Mouse (Mus musculus): ENCODE data around the gene Etl4. TPM values are rescaled to one million over a fixed set of nuclear protein-coding genes. Genes with fewer than 3 reads are reported as not detected.

Etl4 gene
- polyA plus RNA-seq, 1 experiment from 2014 or later, result 76.7 TPM

- no peaks in the 10 kb centered on the region for H3K36me3 ChIP-seq (ENCODE audit: control insufficient read depth, insufficient read depth, low read length)
- peak overlapping the region; percentile 30 for H3K4me2 ChIP-seq (replicated peaks; ENCODE audit: low read depth, low read length)
- no peaks in the 10 kb centered on the region for H3K27me3 ChIP-seq (ENCODE audit: control insufficient read depth, insufficient read depth, low read length)
- ATAC-seq (ENCODE audit: insufficient number of reproducible peaks, insufficient read depth, low FRiP score, low read depth), result no peak
- H3K9me3 ChIP-seq (ENCODE audit: control insufficient read depth, low read depth, low read length), result no peaks in the 10 kb centered on the region
- peak overlapping the region; percentile 68; the same call in 1 of the 2 replicates for H3K27ac ChIP-seq (ENCODE audit: low read length)
- no peak overlapping the region for H3K4me3 ChIP-seq (ENCODE audit: low read depth, low read length)
- WGBS, result 18% methylated on average over 15 of the region's 15 CpGs
- peaks cover 22% of the 10 kb centered on the region for H3K4me1 ChIP-seq (ENCODE audit: control insufficient read depth, insufficient read depth, low read length)
- H3K9ac ChIP-seq (replicated peaks; ENCODE audit: low read depth, low read length), result peak overlapping the region; percentile 15; the same call in 1 of the 2 replicates
Measured at GRCm38 (mm10) chr2:20722165-20722991, 812.8 kb downstream of the Etl4 start.

- Histone ChIP-seq H3K27ac (ENCODE audit: low read length) (0 out of 2 replicates have a peak overlapping the region, but pooled peaks have one; percentile 10), H3K9ac (replicated peaks; ENCODE audit: low read depth, low read length) (no peak overlapping the region), H3K27me3 (ENCODE audit: control insufficient read depth, insufficient read depth, low read length) (no peaks in the 10 kb centered on the region), H3K9me3 (ENCODE audit: control insufficient read depth, low read depth, low read length) (no peaks in the 10 kb centered on the region), H3K4me1 (ENCODE audit: control insufficient read depth, insufficient read depth, low read length) (peaks cover 22% of the 10 kb centered on the region), H3K4me2 (replicated peaks; ENCODE audit: low read depth, low read length) (no peak overlapping the region), H3K36me3 (ENCODE audit: control insufficient read depth, insufficient read depth, low read length) (no peaks in the 10 kb centered on the region), H3K4me3 (ENCODE audit: low read depth, low read length) (no peak overlapping the region)
- whole genome bisulfite sequencing, result 36% methylated on average over 2 of the region's 2 CpGs
- no peak for ATAC-seq (ENCODE audit: insufficient number of reproducible peaks, insufficient read depth, low FRiP score, low read depth)
Measured at GRCm38 (mm10) chr2:20723990-20724745, 814.6 kb downstream of the Etl4 start.

DNA sequence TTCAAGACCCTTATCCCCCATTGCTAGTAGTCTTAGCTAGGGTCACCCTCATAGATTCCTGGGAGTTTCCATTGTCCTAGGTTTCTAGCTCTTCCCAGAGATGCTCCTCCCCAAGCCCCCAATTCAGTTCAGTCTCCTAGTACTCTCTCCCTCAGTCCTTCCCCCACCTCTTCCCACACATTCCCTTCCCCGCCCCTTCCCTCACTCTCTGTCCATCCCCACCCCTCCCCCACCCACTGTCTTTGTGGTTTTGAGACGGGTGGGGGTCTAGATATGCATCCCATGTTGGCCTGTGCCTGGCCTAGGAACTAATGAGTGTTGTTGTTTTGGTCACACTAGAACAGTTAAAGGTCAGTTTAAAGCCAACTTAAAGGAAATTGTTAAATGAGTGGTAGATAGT lies 817.4 kb downstream of the Etl4 start:
- Histone ChIP-seq H3K36me3 (ENCODE audit: control insufficient read depth, insufficient read depth, low read length) (no peaks in the 10 kb centered on the region), H3K4me3 (ENCODE audit: low read depth, low read length) (no peak overlapping the region), H3K27ac (ENCODE audit: low read length) (no peak overlapping the region), H3K27me3 (ENCODE audit: control insufficient read depth, insufficient read depth, low read length) (no peaks in the 10 kb centered on the region), H3K9me3 (ENCODE audit: control insufficient read depth, low read depth, low read length) (no peaks in the 10 kb centered on the region), H3K4me2 (replicated peaks; ENCODE audit: low read depth, low read length) (no peak overlapping the region), H3K4me1 (ENCODE audit: control insufficient read depth, insufficient read depth, low read length) (peaks cover 20% of the 10 kb centered on the region), H3K9ac (replicated peaks; ENCODE audit: low read depth, low read length) (no peak overlapping the region)
- 72% methylated on average over 2 of the region's 2 CpGs for WGBS
- ATAC-seq (ENCODE audit: insufficient number of reproducible peaks, insufficient read depth, low FRiP score, low read depth), result no peak

DNA sequence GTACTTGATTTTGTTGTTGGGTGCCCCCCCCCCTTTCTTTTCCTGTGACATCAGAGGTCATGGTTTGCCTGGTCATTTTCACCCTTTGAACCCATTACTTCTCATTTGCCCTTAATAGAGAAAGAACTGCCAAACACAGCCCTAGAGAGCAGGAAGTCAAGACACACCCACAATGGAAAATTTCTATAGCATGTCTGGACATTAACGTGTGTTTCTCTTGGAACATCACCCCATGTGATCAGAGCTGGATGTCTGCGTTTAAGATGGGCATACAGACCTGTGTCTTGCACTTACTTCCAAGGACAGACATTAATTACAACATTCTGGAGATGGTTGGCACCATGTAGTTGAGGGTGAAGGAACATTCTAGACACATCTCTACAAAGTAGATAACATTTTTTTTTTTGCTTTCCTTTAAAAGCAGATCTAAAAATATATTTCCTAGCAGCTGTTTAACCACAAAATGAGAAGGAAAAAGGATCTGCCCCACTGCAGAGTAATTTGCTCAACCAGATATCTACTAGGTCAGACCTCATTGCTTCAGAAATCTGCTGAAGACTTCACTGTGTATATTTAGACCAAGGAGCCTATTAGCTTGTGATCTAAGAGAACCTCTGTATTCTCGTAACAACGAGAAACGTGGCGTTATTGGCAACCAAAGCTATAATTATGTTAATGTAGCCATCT lies 818.3 kb downstream of the Etl4 start:
- Histone ChIP-seq H3K9me3 (ENCODE audit: control insufficient read depth, low read depth, low read length) (no peaks in the 10 kb centered on the region), H3K4me3 (ENCODE audit: low read depth, low read length) (no peak overlapping the region), H3K9ac (replicated peaks; ENCODE audit: low read depth, low read length) (no peak overlapping the region), H3K4me2 (replicated peaks; ENCODE audit: low read depth, low read length) (no peak overlapping the region), H3K36me3 (ENCODE audit: control insufficient read depth, insufficient read depth, low read length) (no peaks in the 10 kb centered on the region), H3K4me1 (ENCODE audit: control insufficient read depth, insufficient read depth, low read length) (peaks cover 17% of the 10 kb centered on the region; the same call in 1 of the 2 replicates), H3K27ac (ENCODE audit: low read length) (no peak overlapping the region), H3K27me3 (ENCODE audit: control insufficient read depth, insufficient read depth, low read length) (no peaks in the 10 kb centered on the region)
- 81% methylated on average over 6 of the region's 6 CpGs for WGBS
- ATAC-seq (ENCODE audit: insufficient number of reproducible peaks, insufficient read depth, low FRiP score, low read depth), result no peak

GRCm38 (mm10) chr2:20735444-20735843 lies 825.9 kb downstream of the Etl4 start:
- H3K9ac ChIP-seq (replicated peaks; ENCODE audit: low read depth, low read length), result no peak overlapping the region
- H3K27ac ChIP-seq (ENCODE audit: low read length), result no peak overlapping the region; the same call in 1 of the 2 replicates
- H3K9me3 ChIP-seq (ENCODE audit: control insufficient read depth, low read depth, low read length), result no peaks in the 10 kb centered on the region
- WGBS, result 67% methylated on average over 3 of the region's 3 CpGs
- H3K27me3 ChIP-seq (ENCODE audit: control insufficient read depth, insufficient read depth, low read length), result no peaks in the 10 kb centered on the region
- no peak overlapping the region for H3K4me3 ChIP-seq (ENCODE audit: low read depth, low read length)
- ATAC-seq (ENCODE audit: insufficient number of reproducible peaks, insufficient read depth, low FRiP score, low read depth), result no peak
- no peaks in the 10 kb centered on the region for H3K36me3 ChIP-seq (ENCODE audit: control insufficient read depth, insufficient read depth, low read length)
- H3K4me1 ChIP-seq (ENCODE audit: control insufficient read depth, insufficient read depth, low read length), result 0 out of 2 replicates have a peak, but pooled peaks cover 5% of the 10 kb centered on the region
- no peak overlapping the region for H3K4me2 ChIP-seq (replicated peaks; ENCODE audit: low read depth, low read length)

DNA sequence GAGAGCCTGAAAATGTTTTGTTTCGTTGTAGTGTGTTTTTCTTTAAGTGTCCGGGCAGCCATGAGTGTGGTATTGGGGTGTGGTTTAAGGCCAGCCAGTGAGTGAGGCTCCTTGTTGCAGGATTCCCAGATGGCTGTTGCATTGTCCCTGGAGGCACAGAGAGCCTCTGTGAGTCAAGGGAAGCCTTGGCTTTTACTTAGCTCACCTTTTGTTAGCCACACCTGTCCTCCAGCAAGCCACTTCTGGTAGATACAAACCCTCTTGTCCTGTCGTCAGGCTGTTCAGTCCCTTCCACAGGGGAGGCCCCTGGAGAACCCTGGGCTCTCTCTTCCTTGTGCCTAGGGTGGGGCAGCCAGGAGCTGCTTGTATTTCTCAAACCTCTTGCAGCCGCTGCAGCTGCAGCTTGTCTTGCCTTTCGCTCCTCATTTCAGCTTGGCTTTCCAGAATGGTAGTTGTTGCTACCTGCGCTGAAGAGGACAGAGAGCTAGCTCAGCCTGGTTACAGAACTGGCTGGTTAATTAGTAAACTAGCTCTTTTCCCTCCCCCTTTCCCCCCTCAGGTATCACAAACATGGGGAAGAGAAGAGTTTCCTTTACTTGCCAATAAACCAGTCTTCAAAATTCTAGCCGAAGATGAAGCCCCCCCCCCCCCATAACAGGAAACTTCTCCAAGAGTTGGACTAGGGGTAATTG lies 826.9 kb downstream of the Etl4 start:
- H3K4me1 ChIP-seq (ENCODE audit: control insufficient read depth, insufficient read depth, low read length), result 0 out of 2 replicates have a peak, but pooled peaks cover 5% of the 10 kb centered on the region
- H3K27ac ChIP-seq (ENCODE audit: low read length), result peak overlapping the region; percentile 76
- H3K4me2 ChIP-seq (replicated peaks; ENCODE audit: low read depth, low read length), result peak overlapping the region; percentile 23
- H3K36me3 ChIP-seq (ENCODE audit: control insufficient read depth, insufficient read depth, low read length), result no peaks in the 10 kb centered on the region
- peak; percentile 68; the same call in 1 of the 2 replicates for ATAC-seq (ENCODE audit: insufficient number of reproducible peaks, insufficient read depth, low FRiP score, low read depth)
- no peaks in the 10 kb centered on the region for H3K27me3 ChIP-seq (ENCODE audit: control insufficient read depth, insufficient read depth, low read length)
- H3K9ac ChIP-seq (replicated peaks; ENCODE audit: low read depth, low read length), result no peak overlapping the region
- H3K9me3 ChIP-seq (ENCODE audit: control insufficient read depth, low read depth, low read length), result no peaks in the 10 kb centered on the region
- 58% methylated on average over 7 of the region's 7 CpGs for WGBS
- H3K4me3 ChIP-seq (ENCODE audit: low read depth, low read length), result 0 out of 2 replicates have a peak overlapping the region, but pooled peaks have one; percentile 3

- Histone ChIP-seq H3K9ac (replicated peaks; ENCODE audit: low read depth, low read length) (no peak overlapping the region), H3K27ac (ENCODE audit: low read length) (peak overlapping the region; percentile 76), H3K36me3 (ENCODE audit: control insufficient read depth, insufficient read depth, low read length) (no peaks in the 10 kb centered on the region), H3K4me3 (ENCODE audit: low read depth, low read length) (peak overlapping the region; percentile 8; the same call in 1 of the 2 replicates), H3K4me1 (ENCODE audit: control insufficient read depth, insufficient read depth, low read length) (0 out of 2 replicates have a peak, but pooled peaks cover 5% of the 10 kb centered on the region), H3K27me3 (ENCODE audit: control insufficient read depth, insufficient read depth, low read length) (no peaks in the 10 kb centered on the region), H3K9me3 (ENCODE audit: control insufficient read depth, low read depth, low read length) (no peaks in the 10 kb centered on the region), H3K4me2 (replicated peaks; ENCODE audit: low read depth, low read length) (peak overlapping the region; percentile 23)
- ATAC-seq (ENCODE audit: insufficient number of reproducible peaks, insufficient read depth, low FRiP score, low read depth), result peak; percentile 78
- 57% methylated on average over 19 of the region's 19 CpGs for WGBS
Measured at GRCm38 (mm10) chr2:20737112-20737808, 827.7 kb downstream of the Etl4 start.

All from stomach, embryonic 14.5 days (tissue).